Mouse (Mus musculus) thymus, adult 2 months (tissue): Measurements from ENCODE around the gene Stat4. TPM values are rescaled to one million over a fixed set of nuclear protein-coding genes. Genes with fewer than 3 reads are reported as not detected.

Source experiments
- DNase-seq: peaks from one replicate; pipeline ENCODE4 v3.0.0; 2021
- H3K27ac ChIP-seq: fragments of 200-500 bp; 2 replicates; pipeline ENCODE4 v1.5.1; 2012; ENCODE audit warnings: low read length, control low read depth; ENCODE audit not compliant: control insufficient read depth, insufficient read depth
- H3K27me3 ChIP-seq: fragments of 200-500 bp; 2 replicates; pipeline ENCODE4 v1.6.1; 2012; ENCODE audit warnings: mild to moderate bottlenecking, low read length, moderate library complexity, mixed read lengths; ENCODE audit not compliant: control insufficient read depth, insufficient read depth
- H3K36me3 ChIP-seq: fragments of 200-500 bp; 2 replicates; pipeline ENCODE4 v1.6.1; 2012; ENCODE audit warnings: mild to moderate bottlenecking, low read length, moderate library complexity; ENCODE audit not compliant: control insufficient read depth, insufficient read depth
- H3K4me1 ChIP-seq: fragments of 200-500 bp; replicated peaks from 2 replicates; pipeline ENCODE4 v1.6.1; 2012; ENCODE audit warnings: low read length; ENCODE audit not compliant: control insufficient read depth, insufficient read depth
- H3K4me3 ChIP-seq: fragments of 200-500 bp; 2 replicates; pipeline ENCODE4 v1.5.1; 2012; ENCODE audit warnings: mild to moderate bottlenecking, low read length, control low read depth, moderate library complexity; ENCODE audit not compliant: control insufficient read depth, insufficient read depth
- CTCF ChIP-seq: fragments of 200-500 bp; IDR thresholded peaks from 2 replicates; pipeline ENCODE4 v1.5.1; 2012; ENCODE audit warnings: mild to moderate bottlenecking, control low read depth, low read length, moderate library complexity, borderline replicate concordance; ENCODE audit not compliant: control insufficient read depth, poor library complexity, insufficient read depth; ENCODE audit errors: extremely low read depth
- POLR2A ChIP-seq: fragments of 200-500 bp; IDR thresholded peaks from 2 replicates; pipeline ENCODE4 v1.6.1; 2012; ENCODE audit warnings: mild to moderate bottlenecking, low read length, control low read depth, moderate library complexity; ENCODE audit not compliant: control insufficient read depth, poor library complexity, insufficient read depth; ENCODE audit errors: extremely low read depth
- WGBS: fragments of 180-500 bp; shearing (Covaris S2); methylation state at CpG from one replicate; pipeline ENCODE4 v1.1.7; 2018; 5-methylcytosine and 5-hydroxymethylcytosine counted together
- polyA plus RNA-seq: library from polyadenylated mRNA; depleted of rRNA; stranded (reverse); fragments of >200 nt; gene quantifications from 2 replicates; pipeline ENCODE4 v1.2.3, GENCODE M21; 2012

Stat4 gene
- polyA plus RNA-seq, 1 experiment: 8.8 TPM

- no peak for DNase-seq
- peaks cover 58% of the 10 kb centered on the region for H3K36me3 ChIP-seq
- peaks cover 16% of the 10 kb centered on the region for H3K4me1 ChIP-seq
- 92% methylated on average over 10 of the region's 10 CpGs for WGBS
- H3K27me3 ChIP-seq: no peaks in the 10 kb centered on the region
- no peak overlapping the region for H3K4me3 ChIP-seq
- no peak overlapping the region for H3K27ac ChIP-seq
- TF ChIP-seq POLR2A: no peak
- no peak for TF ChIP-seq CTCF
Observed at GRCm38 (mm10) chr1:52144907-52145306, 158.0 kb downstream of the Stat4 start.

- H3K4me3 ChIP-seq: no peak overlapping the region
- H3K27me3 ChIP-seq: no peaks in the 10 kb centered on the region
- peak; percentile 66 for DNase-seq
- TF ChIP-seq CTCF (peak; percentile 64; the same call in 1 of the 2 replicates), POLR2A (no peak)
- peaks cover 46% of the 10 kb centered on the region for H3K36me3 ChIP-seq
- peaks cover 28% of the 10 kb centered on the region for H3K4me1 ChIP-seq
- WGBS: 57% methylated on average over 12 of the region's 12 CpGs
- no peak overlapping the region for H3K27ac ChIP-seq
Observed at GRCm38 (mm10) chr1:52146214-52146970, 159.4 kb downstream of the Stat4 start.

GRCm38 (mm10) chr1:52147431-52147830 is 160.5 kb downstream of the Stat4 start:
- Histone ChIP-seq H3K27me3 (no peaks in the 10 kb centered on the region), H3K36me3 (peaks cover 48% of the 10 kb centered on the region), H3K27ac (no peak overlapping the region), H3K4me1 (peaks cover 28% of the 10 kb centered on the region), H3K4me3 (no peak overlapping the region)
- no peak for TF ChIP-seq CTCF
- no peak for TF ChIP-seq POLR2A
- no peak for DNase-seq
- WGBS: 87% methylated on average over 2 of the region's 2 CpGs

GRCm38 (mm10) chr1:52148178-52148577 is 161.2 kb downstream of the Stat4 start:
- H3K27me3 ChIP-seq: no peaks in the 10 kb centered on the region

GRCm38 (mm10) chr1:52148696-52149095 is 161.7 kb downstream of the Stat4 start:
- H3K4me3 ChIP-seq: no peak overlapping the region
- peaks cover 28% of the 10 kb centered on the region for H3K4me1 ChIP-seq
- TF ChIP-seq POLR2A (no peak), CTCF (no peak)
- WGBS: 19% methylated on average over 7 of the region's 7 CpGs
- peak overlapping the region; percentile 73 for H3K27ac ChIP-seq
- peaks cover 48% of the 10 kb centered on the region for H3K36me3 ChIP-seq
- H3K27me3 ChIP-seq: no peaks in the 10 kb centered on the region
- peak; percentile 45 for DNase-seq

More at GRCm38 (mm10) chr1:52148178-52148577, 161.2 kb downstream of the Stat4 start:
- 79% methylated on average over 7 of the region's 7 CpGs for WGBS
- peaks cover 28% of the 10 kb centered on the region for H3K4me1 ChIP-seq
- no peak overlapping the region for H3K4me3 ChIP-seq
- no peak for DNase-seq
- no peak overlapping the region; the same call in 1 of the 2 replicates for H3K27ac ChIP-seq
- peaks cover 50% of the 10 kb centered on the region for H3K36me3 ChIP-seq
- TF ChIP-seq POLR2A: no peak
- no peak for TF ChIP-seq CTCF

GRCm38 (mm10) chr1:52149934-52150346 is 163.0 kb downstream of the Stat4 start:
- no peak overlapping the region for H3K4me3 ChIP-seq

GRCm38 (mm10) chr1:52150676-52151075 is 163.7 kb downstream of the Stat4 start:
- WGBS: 2% methylated on average over 11 of the region's 11 CpGs
- peak; percentile 74 for DNase-seq
- Histone ChIP-seq H3K27me3 (no peaks in the 10 kb centered on the region), H3K27ac (peak overlapping the region; percentile 85), H3K4me1 (peaks cover 28% of the 10 kb centered on the region), H3K36me3 (peaks cover 48% of the 10 kb centered on the region), H3K4me3 (no peak overlapping the region)
- TF ChIP-seq POLR2A: peak; percentile 28; the same call in 1 of the 2 replicates
- TF ChIP-seq CTCF: 0 out of 2 replicates have a peak, but pooled peaks have one; percentile 57

More at GRCm38 (mm10) chr1:52149934-52150346, 163.0 kb downstream of the Stat4 start:
- no peaks in the 10 kb centered on the region for H3K27me3 ChIP-seq
- H3K27ac ChIP-seq: peak overlapping the region; percentile 85
- DNase-seq: peak; percentile 65
- H3K36me3 ChIP-seq: peaks cover 49% of the 10 kb centered on the region
- peaks cover 28% of the 10 kb centered on the region for H3K4me1 ChIP-seq
- WGBS: 15% methylated on average over 9 of the region's 9 CpGs
- TF ChIP-seq CTCF (no peak), POLR2A (no peak)
